Mouse (Mus musculus) midbrain, embryonic 14.5 days (tissue): ENCODE measurements around the gene Prkcsh. TPM values are rescaled to one million over a fixed set of nuclear protein-coding genes. Genes with fewer than 3 reads are reported as not detected.

Experiments
- ATAC-seq: fragments of 200-750 bp; cut with Nextera tagmentation; 2 replicates; pipeline ENCODE4 v1.8.0; 2017; ENCODE audit warnings: moderate number of reproducible peaks, moderate library complexity; ENCODE audit not compliant: low FRiP score, low TSS enrichment
- DNase-seq: peaks from one replicate; pipeline ENCODE4 v3.0.0-alpha.2; 2015
- H3K27ac ChIP-seq: fragments of 300-500 bp; sonication (generic); replicated peaks from 2 replicates; pipeline ENCODE4 v1.5.1; 2014; ENCODE audit warnings: mild to moderate bottlenecking, low read depth, low read length, moderate library complexity
- H3K27me3 ChIP-seq: fragments of 300-500 bp; sonication (generic); 2 replicates; pipeline ENCODE4 v1.6.1; 2014; ENCODE audit warnings: low read length, control low read depth, mixed read lengths; ENCODE audit not compliant: control insufficient read depth, insufficient read depth
- H3K36me3 ChIP-seq: fragments of 300-500 bp; sonication (generic); 2 replicates; pipeline ENCODE4 v1.6.1; 2014; ENCODE audit warnings: low read length, control low read depth; ENCODE audit not compliant: control insufficient read depth, insufficient read depth
- H3K4me1 ChIP-seq: fragments of 300-500 bp; sonication (generic); 2 replicates; pipeline ENCODE4 v1.6.1; 2014; ENCODE audit warnings: mild to moderate bottlenecking, antibody characterized with exemption, low read length, control low read depth; ENCODE audit not compliant: control insufficient read depth, insufficient read depth
- H3K4me2 ChIP-seq: fragments of 300-500 bp; sonication (generic); 2 replicates; pipeline ENCODE4 v1.6.1; 2014; ENCODE audit warnings: mild to moderate bottlenecking, low read length, moderate library complexity
- H3K4me3 ChIP-seq: fragments of 300-500 bp; sonication (generic); replicated peaks from 2 replicates; pipeline ENCODE4 v1.5.1; 2014; ENCODE audit warnings: low read depth, low read length
- H3K9ac ChIP-seq: fragments of 300-500 bp; sonication (generic); replicated peaks from 2 replicates; pipeline ENCODE4 v1.6.1; 2014; ENCODE audit warnings: mild to moderate bottlenecking, low read length, moderate library complexity
- H3K9me3 ChIP-seq: fragments of 300-500 bp; sonication (generic); 2 replicates; pipeline ENCODE4 v1.6.1; 2016; ENCODE audit warnings: low read length, control low read depth, mixed read lengths; ENCODE audit not compliant: control insufficient read depth
- WGBS: fragments of 180-500 bp; shearing (Covaris S2); extraction: QIAGEN DNeasy Blood & Tissue Kit; methylation state at CpG from one replicate; pipeline ENCODE4 v1.1.7; 2014; 5-methylcytosine and 5-hydroxymethylcytosine counted together
- polyA plus RNA-seq: library from polyadenylated mRNA; unstranded; fragments of >200 nt; fragmentation: Nextera tagmentation; extraction: Ambion mirVana; gene quantifications from 2 replicates; pipeline ENCODE4 v1.2.1, GENCODE M21; 2014

Gene Prkcsh
- polyA plus RNA-seq, 1 experiment from 2014 or later, result 70.6 TPM

DNA sequence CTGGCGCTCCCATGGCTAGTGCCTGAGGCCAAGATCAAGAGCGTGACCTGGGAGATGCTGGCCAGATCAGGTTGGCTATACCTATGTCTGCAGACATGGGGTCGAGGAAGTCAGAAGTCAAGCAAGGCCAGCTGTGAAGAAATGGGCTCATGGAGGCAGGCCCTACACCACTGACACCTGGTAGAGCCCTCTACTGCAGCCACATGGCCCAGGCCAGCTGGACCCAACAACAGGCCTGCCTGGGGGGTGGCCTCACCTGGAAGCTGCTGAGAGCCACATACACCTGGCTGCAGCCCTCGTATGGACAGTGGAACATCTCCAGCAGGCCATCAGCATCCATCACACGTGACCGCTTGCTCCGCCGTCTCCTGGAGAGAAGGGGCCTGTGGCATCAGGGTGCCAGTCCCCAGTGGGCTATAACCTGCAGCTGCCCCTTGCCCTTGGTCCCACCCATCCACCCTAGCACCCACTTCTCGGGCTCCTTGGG, 54.5 kb downstream of the Prkcsh start:
- no peak overlapping the region for H3K27ac ChIP-seq
- peaks cover 48% of the 10 kb centered on the region for H3K36me3 ChIP-seq
- H3K9ac ChIP-seq, result no peak overlapping the region
- H3K9me3 ChIP-seq, result no peaks in the 10 kb centered on the region
- H3K4me3 ChIP-seq, result no peak overlapping the region
- H3K4me1 ChIP-seq, result 0 out of 2 replicates have a peak, but pooled peaks cover 6% of the 10 kb centered on the region
- no peak overlapping the region for H3K4me2 ChIP-seq
- ATAC-seq (no peak), DNase-seq (no peak)
- no peaks in the 10 kb centered on the region for H3K27me3 ChIP-seq
- WGBS, result 93% methylated on average over 9 of the region's 9 CpGs

DNA sequence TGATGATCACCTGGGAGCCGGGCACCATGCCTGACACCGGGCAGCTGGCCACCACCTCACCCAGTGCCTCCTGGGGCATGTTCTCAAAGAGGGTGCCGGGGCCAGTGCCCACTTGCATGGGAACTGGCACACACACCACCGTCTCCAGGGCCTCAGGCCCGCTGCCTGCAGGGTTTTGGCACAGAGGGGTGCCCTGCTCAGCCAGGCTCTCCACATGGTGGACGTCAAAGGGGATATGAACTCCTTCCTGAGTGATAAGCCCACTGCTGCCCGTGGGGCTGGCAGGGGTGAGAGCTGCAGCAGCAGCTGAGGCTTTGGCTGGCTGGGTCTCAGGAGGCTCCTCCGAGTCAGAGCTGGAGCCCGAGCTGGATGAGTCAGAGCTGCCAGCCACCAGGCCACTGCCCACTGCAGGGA, 55.4 kb downstream of the Prkcsh start:
- WGBS, result 87% methylated on average over 9 of the region's 9 CpGs
- Histone ChIP-seq H3K27ac (no peak overlapping the region), H3K27me3 (no peaks in the 10 kb centered on the region), H3K36me3 (peaks cover 56% of the 10 kb centered on the region), H3K9me3 (no peaks in the 10 kb centered on the region), H3K4me1 (0 out of 2 replicates have a peak, but pooled peaks cover 4% of the 10 kb centered on the region), H3K9ac (no peak overlapping the region), H3K4me3 (no peak overlapping the region), H3K4me2 (no peak overlapping the region)
- ATAC-seq (no peak), DNase-seq (no peak)

DNA sequence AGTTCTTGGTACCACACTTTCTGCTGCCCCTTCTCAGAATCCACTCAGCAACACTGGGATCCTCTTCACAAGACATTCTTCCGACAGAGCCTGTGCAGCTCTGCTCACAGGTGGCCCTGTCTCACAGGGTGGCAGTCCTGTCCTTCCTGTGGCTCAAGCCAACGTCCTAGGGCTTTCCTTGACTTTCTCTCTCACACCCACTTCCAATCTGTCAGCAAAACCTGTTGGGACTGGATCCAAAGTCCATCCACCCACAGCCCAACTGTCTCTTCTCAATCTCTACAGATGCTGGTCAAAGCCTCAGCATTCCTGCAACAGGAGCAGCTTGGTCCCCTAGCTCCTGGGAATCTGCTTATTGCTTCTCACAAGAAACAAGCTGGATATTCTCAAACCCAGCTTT, 58.7 kb downstream of the Prkcsh start:
- WGBS, result 91% methylated on average over 2 of the region's 2 CpGs
- H3K4me2 ChIP-seq, result no peak overlapping the region
- H3K4me1 ChIP-seq, result no peaks in the 10 kb centered on the region
- DNase-seq, result no peak
- no peak overlapping the region for H3K4me3 ChIP-seq
- no peak for ATAC-seq
- no peaks in the 10 kb centered on the region for H3K27me3 ChIP-seq
- no peak overlapping the region for H3K27ac ChIP-seq
- H3K9me3 ChIP-seq, result no peaks in the 10 kb centered on the region
- H3K36me3 ChIP-seq, result peaks cover 85% of the 10 kb centered on the region
- no peak overlapping the region for H3K9ac ChIP-seq

Other genes with a start within 250 kb of the Prkcsh start
- gene Spc24, start 242.5 kb upstream of the Prkcsh start, polyA plus RNA-seq, result 19.9 and 21.4 TPM in 2 replicates
- gene Kank2, start 204.1 kb upstream of the Prkcsh start, polyA plus RNA-seq, result 0.66 and 2.7 TPM in 2 replicates
- 0.34 TPM in 1 of 2 replicates, not detected in the other for gene Angptl8, start 167.3 kb upstream of the Prkcsh start, polyA plus RNA-seq
- 7.2 and 12.7 TPM in 2 replicates for gene Dock6, start 150.2 kb upstream of the Prkcsh start, polyA plus RNA-seq
- gene Rab3d, start 84.6 kb upstream of the Prkcsh start, polyA plus RNA-seq, result 9.8 and 10.2 TPM in 2 replicates
- 5.7 and 7.7 TPM in 2 replicates for gene Ccdc159, start 75.3 kb upstream of the Prkcsh start, polyA plus RNA-seq
- gene Tmem205, start 75.2 kb upstream of the Prkcsh start, polyA plus RNA-seq, result 42.2 and 51.8 TPM in 2 replicates
- gene Plppr2, start 65.8 kb upstream of the Prkcsh start, polyA plus RNA-seq, result 91.3 and 92.2 TPM in 2 replicates
- 21.5 and 22.8 TPM in 2 replicates for gene Swsap1, start 47.1 kb upstream of the Prkcsh start, polyA plus RNA-seq
- gene Epor, start 39.3 kb upstream of the Prkcsh start, polyA plus RNA-seq, result 0.65 and 2.0 TPM in 2 replicates
- 0.53 and 0.68 TPM in 2 replicates for gene Rgl3, start 13.4 kb upstream of the Prkcsh start, polyA plus RNA-seq
- 4.5 and 4.6 TPM in 2 replicates for gene Ccdc151, start 172 bp upstream of the Prkcsh start, polyA plus RNA-seq
- 137 and 162 TPM in 2 replicates for gene Elavl3, start 49.2 kb downstream of the Prkcsh start, polyA plus RNA-seq
- gene Gm49318, start 68.5 kb downstream of the Prkcsh start, polyA plus RNA-seq, result not detected in 2 replicates
- 14.7 and 18.1 TPM in 2 replicates for gene Zfp653, start 68.6 kb downstream of the Prkcsh start, polyA plus RNA-seq
- gene Ecsit, start 82.6 kb downstream of the Prkcsh start, polyA plus RNA-seq, result 45.6 and 48.5 TPM in 2 replicates
- 0.58 and 0.61 TPM in 2 replicates for gene Cnn1, start 96.4 kb downstream of the Prkcsh start, polyA plus RNA-seq
- 182 and 196 TPM in 2 replicates for gene Elof1, start 114.4 kb downstream of the Prkcsh start, polyA plus RNA-seq
- gene Acp5, start 132.9 kb downstream of the Prkcsh start, polyA plus RNA-seq, result 0.79 TPM in 1 of 2 replicates, not detected in the other
- 94.1 and 96.4 TPM in 2 replicates for gene Pigyl, start 154.0 kb downstream of the Prkcsh start, polyA plus RNA-seq
- 0.07 and 0.55 TPM in 2 replicates for gene Zfp872, start 185.3 kb downstream of the Prkcsh start, polyA plus RNA-seq
- gene Zfp809, start 222.9 kb downstream of the Prkcsh start, polyA plus RNA-seq, result 9.0 and 11.0 TPM in 2 replicates